Mouse (Mus musculus) CD4-positive, CD25-positive, alpha-beta regulatory T cell, adult 4 months (primary cell): ENCODE data around the gene Copa. TPM values are rescaled to one million over a fixed set of nuclear protein-coding genes. Genes with fewer than 3 reads are reported as not detected.
A peak's percentile ranks its signal among the peaks of the same experiment; 100 is the strongest.

Experiments
- ATAC-seq: one replicate; pipeline ENCODE4 v1.8.0; 2017
- polyA plus RNA-seq, 2 experiments: library from polyadenylated mRNA; unstranded; fragments of 100-300 nt; shearing (Covaris generic); gene quantifications; one replicate each; pipeline ENCODE4 v1.2.1; 2017

The Copa gene
- polyA plus RNA-seq, 2 experiments from 2014 or later = 97.8 to 161 TPM

GRCm38 (mm10) chr1:172093522-172093921 lies 11.2 kb downstream of the Copa start:
- ATAC-seq = no peak

- ATAC-seq = no peak
Observed at GRCm38 (mm10) chr1:172094295-172094694, 12.0 kb downstream of the Copa start.

- no peak for ATAC-seq
Observed at GRCm38 (mm10) chr1:172095202-172095601, 12.9 kb downstream of the Copa start.

GRCm38 (mm10) chr1:172099325-172100033 lies 17.1 kb downstream of the Copa start:
- ATAC-seq = no peak

GRCm38 (mm10) chr1:172103619-172104018 lies 21.3 kb downstream of the Copa start:
- ATAC-seq = no peak

GRCm38 (mm10) chr1:172105101-172105500 lies 22.8 kb downstream of the Copa start:
- ATAC-seq = no peak

- ATAC-seq = no peak
Observed at GRCm38 (mm10) chr1:172107777-172108477, 25.6 kb downstream of the Copa start.

- ATAC-seq = no peak
Observed at GRCm38 (mm10) chr1:172116948-172117347, 34.6 kb downstream of the Copa start.

- no peak for ATAC-seq
Observed at GRCm38 (mm10) chr1:172119100-172119499, 36.8 kb downstream of the Copa start.

- ATAC-seq = peak; percentile 78
Observed at GRCm38 (mm10) chr1:172119720-172120119, 37.4 kb downstream of the Copa start.

GRCm38 (mm10) chr1:172122671-172123070 lies 40.3 kb downstream of the Copa start:
- ATAC-seq = no peak

- ATAC-seq = no peak
Observed at GRCm38 (mm10) chr1:172124572-172124971, 42.2 kb downstream of the Copa start.

- ATAC-seq = peak; percentile 94
Observed at GRCm38 (mm10) chr1:172126376-172127347, 44.3 kb downstream of the Copa start, which contains the start of gene Pex19. Gene Pex19, plus strand, starts transcription at chr1:172126755.

- ATAC-seq = no peak
Observed at GRCm38 (mm10) chr1:172127487-172127886, 45.2 kb downstream of the Copa start.

- no peak for ATAC-seq
Observed at GRCm38 (mm10) chr1:172128563-172128962, 46.2 kb downstream of the Copa start.

GRCm38 (mm10) chr1:172129108-172129507 lies 46.8 kb downstream of the Copa start:
- ATAC-seq = no peak

- ATAC-seq = no peak
Observed at GRCm38 (mm10) chr1:172129780-172130179, 47.5 kb downstream of the Copa start.

GRCm38 (mm10) chr1:172132319-172132718 lies 50.0 kb downstream of the Copa start:
- ATAC-seq = no peak

- no peak for ATAC-seq
Observed at GRCm38 (mm10) chr1:172133535-172133934, 51.2 kb downstream of the Copa start.

- no peak for ATAC-seq
Observed at GRCm38 (mm10) chr1:172134072-172134471, 51.7 kb downstream of the Copa start.

GRCm38 (mm10) chr1:172140160-172140559 lies 57.8 kb downstream of the Copa start:
- no peak for ATAC-seq

GRCm38 (mm10) chr1:172140825-172141224 lies 58.5 kb downstream of the Copa start:
- ATAC-seq = no peak

- no peak for ATAC-seq
Observed at GRCm38 (mm10) chr1:172141529-172141928, 59.2 kb downstream of the Copa start.
